Mouse (Mus musculus) Patski (cell line): ENCODE data around the gene Foxo3. TPM values are rescaled to one million over a fixed set of nuclear protein-coding genes. Genes with fewer than 3 reads are reported as not detected.

Source experiments
- ATAC-seq: fragments of 100-300 bp; one replicate; pipeline ENCODE4 v1.8.0; 2021
- CTCF ChIA-PET: fragments of 350-600 bp; sonication (Branson Sonifier 250); formaldehyde crosslinking; loops from one replicate; lab custom pipeline; 2022; ENCODE audit warnings: inconsistent platforms; lab: Charles Lee
- POLR2A ChIA-PET: fragments of 350-600 bp; sonication (Branson Sonifier 250); formaldehyde crosslinking; loops from one replicate; lab custom pipeline; 2022; ENCODE audit warnings: antibody characterized with exemption, inconsistent platforms; lab: Charles Lee
- DNase-seq: peaks from one replicate; pipeline ENCODE4 v3.0.0-alpha.2; 2011; ENCODE audit warnings: low read depth, low spot score
- H3K27me3 ChIP-seq: fragments of 371-371 bp; one replicate; pipeline ENCODE4 v1.5.1; 2021
- CTCF ChIP-seq: fragments of 100-300 bp; IDR thresholded peaks from one replicate; pipeline ENCODE4 v1.5.1; 2021
- in situ Hi-C: fragments of 300-500 bp; cut with MboI; formaldehyde crosslinking; loops from 3 replicates; pipeline ENCODE4 v1.11.1; 2018; ENCODE audit warnings: low pct_unique_long_range_greater_than_20kb, mixed read lengths
- polyA plus RNA-seq: library from polyadenylated mRNA; unstranded; gene quantifications from one replicate; pipeline ENCODE4 v1.2.3, GENCODE M21; 2021

The Foxo3 gene
- polyA plus RNA-seq, 1 experiment from 2014 or later = 17.6 TPM

DNA sequence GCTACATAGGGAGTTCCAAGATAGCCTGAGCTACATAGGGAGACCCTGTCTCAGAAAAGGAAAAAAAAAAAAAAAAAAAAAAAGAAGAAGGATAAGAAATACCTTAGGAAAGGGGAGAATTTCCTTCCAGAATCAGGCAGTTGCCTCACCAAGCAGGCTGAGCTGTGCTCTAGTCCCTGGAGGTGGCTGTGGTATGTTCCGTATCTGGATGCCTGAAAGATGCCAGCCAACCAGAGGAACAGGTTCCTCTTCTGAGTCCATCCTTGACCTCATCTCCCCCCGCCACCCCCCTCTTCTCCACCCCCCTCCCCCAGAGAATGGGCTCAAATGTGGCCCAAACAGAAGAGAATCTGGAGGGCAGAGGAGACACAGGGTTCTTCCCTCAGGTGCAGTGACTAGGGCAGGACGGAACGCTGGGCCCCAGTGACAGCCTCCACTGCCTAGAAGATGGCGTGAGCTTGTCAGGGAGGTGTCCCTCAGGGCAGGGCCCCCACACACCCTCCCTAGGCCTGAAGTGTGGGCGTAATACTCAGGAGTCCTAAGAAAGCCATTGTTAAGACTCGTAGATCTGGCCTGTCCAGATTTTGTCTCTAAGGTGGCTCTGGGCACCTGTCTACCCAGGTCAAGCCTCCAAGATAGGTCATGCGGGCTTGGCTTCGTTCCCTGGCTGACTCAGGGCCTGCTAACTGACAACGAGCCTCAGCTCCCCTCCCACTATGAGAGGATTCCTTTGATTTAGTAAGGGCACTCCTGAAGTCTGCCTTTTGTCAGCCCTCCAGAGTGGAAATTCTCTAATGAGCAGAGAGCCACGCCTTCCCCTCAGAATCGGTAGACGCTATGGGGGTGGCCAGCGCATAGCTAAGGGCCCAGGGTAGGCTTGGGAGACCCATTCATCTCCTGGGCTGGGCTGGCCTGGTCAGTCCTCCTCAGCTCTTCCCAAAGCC, 141.5 kb downstream of the Foxo3 start:
- DNase-seq = no peak
- no peaks in the 10 kb centered on the region for H3K27me3 ChIP-seq
- POLR2A ChIA-PET = interaction anchor here (0.6 kb wide), 2 partner anchors 319 to 386 kb away, joined by 4 to 8 read pairs; no protein-coding TSS in a partner anchor
- CTCF ChIA-PET = interaction anchor here (0.6 kb wide), 1 partner anchor 362 kb away, joined by 3 read pairs; no protein-coding TSS in a partner anchor
- no peak for TF ChIP-seq CTCF
- no peak for ATAC-seq
- in situ Hi-C loops = no loop called here

Other genes with a start within 250 kb of the Foxo3 start
- gene Afg1l, start 201.8 kb upstream of the Foxo3 start, polyA plus RNA-seq = 26.9 TPM
- gene Snx3, start 225.3 kb upstream of the Foxo3 start, polyA plus RNA-seq = 279 TPM